Mouse (Mus musculus) liver (tissue): ENCODE measurements around the gene Enam.
"Not testable (repeated sequence)": the region's sequence is repeated elsewhere in the genome, so short reads cannot be mapped to it uniquely, and the experiment has no call there.

Experiments
- DNase-seq: peaks from one replicate; pipeline ENCODE4 v3.0.0-alpha.2; 2020; ENCODE audit warnings: mixed read lengths

Gene Enam

DNA sequence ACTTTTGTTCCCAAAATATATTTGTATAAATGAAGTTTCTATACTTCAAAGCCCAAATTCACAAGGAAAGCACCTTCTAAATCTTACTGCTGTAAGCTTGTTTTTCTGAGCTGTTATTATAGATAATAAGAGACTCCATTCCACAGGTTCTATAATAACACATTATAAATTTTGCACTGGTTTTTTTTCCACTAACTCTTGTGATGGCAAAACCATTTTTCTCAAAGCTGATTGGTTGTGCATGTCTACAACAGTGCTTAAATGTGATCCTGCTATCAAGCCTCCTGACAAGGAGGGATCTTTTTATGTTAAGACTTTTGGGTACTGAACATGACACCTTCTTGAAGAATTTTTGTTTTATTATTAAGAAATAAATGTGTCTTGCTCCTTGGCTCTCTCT is at the start of gene Enam:
Gene Enam (plus strand): TSS at position 301 of the 400 bp plus-strand sequence.
- no peak for DNase-seq

DNA sequence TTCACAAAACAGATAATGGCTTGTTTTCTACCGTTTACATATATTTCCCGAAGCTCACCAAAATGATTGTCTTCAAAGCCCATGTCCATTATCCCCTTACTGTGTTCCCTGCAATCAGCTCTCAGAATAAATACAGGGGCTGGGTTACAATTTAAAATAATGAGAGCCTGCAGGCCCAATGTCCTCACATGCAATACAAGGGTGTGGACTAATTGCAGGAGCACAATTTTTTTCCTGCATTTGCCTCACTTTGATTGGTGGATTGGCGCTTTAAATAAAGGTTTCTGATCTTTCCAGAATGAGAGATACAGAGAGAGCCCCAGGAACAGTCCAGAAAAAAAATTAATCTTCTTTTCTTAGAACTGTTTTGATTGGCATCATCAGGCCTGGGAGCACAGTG is 32.1 kb upstream of the Enam start, which contains the start of gene Ambn:
Gene Ambn (plus strand): TSS at position 301 of the 400 bp plus-strand sequence.
- no peak for DNase-seq

DNA sequence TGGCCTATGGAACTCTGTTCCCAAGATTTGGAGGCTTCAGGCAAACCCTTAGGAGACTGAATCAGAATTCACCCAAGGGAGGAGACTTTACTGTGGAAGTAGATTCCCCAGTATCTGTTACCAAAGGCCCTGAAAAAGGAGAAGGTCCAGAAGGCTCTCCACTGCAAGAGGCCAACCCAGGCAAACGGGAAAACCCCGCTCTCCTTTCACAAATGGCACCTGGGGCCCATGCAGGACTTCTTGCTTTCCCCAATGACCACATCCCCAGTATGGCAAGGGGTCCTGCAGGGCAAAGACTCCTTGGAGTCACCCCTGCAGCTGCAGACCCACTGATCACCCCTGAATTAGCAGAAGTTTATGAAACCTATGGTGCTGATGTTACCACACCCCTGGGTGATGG is 20.3 kb upstream of the Enam start:
- DNase-seq, result no peak

DNA sequence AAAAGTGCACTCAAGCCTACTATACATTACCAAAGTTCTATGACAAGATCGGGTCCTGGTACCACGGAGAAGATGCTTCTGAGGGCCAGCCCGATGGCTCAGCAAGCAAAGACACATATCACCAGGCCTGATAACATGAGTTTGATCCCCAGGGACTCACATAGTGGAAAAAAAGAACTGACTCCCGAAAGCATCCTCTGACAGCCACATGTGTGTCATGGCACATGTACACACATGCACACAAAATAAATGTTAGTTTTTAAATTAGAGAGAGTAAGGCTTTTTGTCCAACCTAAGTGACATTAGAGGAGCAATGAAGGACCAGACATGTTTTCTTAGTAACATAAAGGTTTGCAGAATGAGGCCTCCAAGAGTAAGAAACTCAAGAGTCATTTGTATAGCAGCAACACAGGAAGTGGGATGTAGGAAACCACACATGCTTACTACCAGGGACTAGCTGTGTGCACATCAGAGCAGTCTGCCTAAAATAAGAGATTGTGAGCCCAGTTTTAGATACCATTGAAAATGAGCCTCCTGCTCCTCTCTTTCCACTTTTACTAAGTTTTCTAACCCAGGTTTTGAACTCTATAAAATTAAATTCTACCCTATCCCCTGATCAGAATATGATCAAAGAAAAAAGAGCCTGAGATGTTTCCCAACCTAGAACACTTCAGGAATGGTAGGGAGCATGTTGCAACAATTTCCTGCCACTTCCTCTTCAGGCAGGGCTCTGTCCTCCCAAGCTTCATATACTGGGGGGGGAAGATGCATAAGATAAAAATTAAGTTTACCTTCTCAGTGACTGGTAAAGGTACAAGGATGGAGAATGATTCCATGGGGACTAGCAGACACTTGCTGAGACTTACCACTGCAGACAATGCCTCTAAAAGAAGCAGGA is 18.7 kb upstream of the Enam start:
- no peak for DNase-seq

GRCm38 (mm10) chr5:88489004-88489403 is 1.2 kb downstream of the Enam start:
- no peak for DNase-seq

DNA sequence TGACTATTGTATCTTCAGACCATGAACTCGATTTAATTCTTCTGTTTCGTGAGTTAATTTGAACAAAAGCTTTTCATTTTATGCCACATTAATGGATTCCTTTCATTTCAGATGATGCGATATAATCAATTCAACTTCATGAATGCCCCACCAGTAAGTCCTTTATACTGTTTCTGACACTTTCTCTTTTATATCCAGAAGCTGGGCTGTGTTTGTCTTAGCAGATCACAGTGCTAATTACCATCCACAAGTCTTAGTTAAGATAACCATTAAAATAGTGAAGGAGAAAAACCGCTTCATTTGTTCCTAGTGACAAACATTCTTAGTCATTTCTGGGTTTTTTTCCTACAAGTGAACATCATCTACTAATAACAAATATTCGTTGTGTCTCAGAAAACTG is 3.3 kb downstream of the Enam start:
- DNase-seq, result no peak

DNA sequence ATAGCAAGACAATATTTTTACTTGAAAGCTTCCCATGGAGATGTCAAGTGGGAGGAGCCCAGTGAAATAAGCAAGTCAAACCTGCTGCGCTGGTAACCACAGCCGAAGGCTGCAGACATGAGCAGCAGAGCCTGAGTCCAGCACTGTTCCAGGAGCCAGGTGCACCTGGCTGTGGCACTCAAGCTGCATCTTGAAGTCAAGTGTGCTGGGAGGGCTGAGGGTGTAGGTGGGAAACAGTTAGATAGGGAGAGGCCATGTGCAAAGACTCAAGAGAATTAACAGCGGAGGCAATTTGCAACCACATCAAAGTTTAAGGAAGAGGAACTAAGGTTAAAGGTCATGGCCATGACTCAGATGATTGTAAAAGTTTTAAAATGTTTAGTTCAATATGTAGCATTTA is 12.0 kb downstream of the Enam start:
- no peak for DNase-seq

DNA sequence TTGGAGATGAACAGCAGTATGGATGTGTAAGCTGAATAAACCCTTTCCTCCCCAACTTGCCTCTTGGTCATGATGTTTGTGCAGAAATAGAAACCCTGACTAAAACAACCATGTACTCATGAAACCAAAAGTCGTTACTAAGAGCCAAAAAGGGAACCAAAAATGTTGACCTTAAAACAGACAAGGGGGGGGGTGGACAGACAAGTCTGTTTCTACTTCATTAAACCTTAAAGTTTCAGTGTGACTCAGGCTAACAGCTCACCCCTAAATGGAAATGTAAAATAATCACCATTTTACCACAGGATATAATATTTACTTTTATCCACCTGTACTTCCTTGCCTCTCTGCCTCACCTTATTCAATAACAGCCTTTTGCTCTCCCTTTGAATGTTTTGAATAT is 20.8 kb downstream of the Enam start:
- DNase-seq, result no peak

- DNase-seq, result no peak
These were observed 21.2 kb downstream of the Enam start for GRCm38 (mm10) chr5:88508990-88509389.

DNA sequence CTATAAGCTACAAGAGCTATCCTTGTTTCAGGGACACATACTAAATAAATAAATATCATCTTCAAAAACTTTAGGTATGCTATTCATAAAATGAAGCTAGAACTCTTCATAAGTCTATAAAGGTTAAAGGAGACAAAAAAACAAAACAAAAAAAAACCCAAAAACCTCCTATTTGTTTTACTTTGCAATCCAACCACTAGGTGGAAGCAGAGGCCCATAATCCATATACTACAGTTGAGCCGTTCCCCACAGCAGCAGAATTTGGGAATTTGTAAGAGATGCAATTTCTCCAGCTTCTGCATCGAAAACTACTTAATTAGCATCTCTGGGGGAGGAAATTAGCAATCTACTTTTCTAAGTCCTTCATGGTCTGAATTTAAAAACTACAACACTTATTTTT is 31.5 kb downstream of the Enam start:
- no peak for DNase-seq

- no peak for DNase-seq
These were observed 39.9 kb downstream of the Enam start, which contains the start of gene Jchain for GRCm38 (mm10) chr5:88527657-88528056. Gene Jchain (minus strand): TSS chr5:88527891.

DNA sequence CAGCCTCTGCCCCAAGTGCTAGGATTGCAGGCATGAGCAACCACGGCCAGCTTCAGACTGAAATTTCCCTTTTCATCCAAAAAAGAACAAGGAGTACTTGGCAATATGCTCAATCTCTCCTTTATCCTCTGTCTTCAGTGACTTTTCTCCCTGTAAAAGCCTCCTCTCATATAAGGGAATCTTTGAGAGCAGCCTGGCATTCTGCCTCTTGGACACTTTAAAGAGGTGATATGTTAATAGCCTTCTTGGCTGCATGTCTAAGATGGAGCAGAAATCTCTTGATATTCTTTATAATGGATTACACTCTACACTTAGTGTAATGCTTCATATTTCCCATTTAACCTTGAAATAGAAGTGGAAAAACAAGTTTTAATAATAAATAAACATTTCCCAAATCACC is 43.1 kb downstream of the Enam start:
- DNase-seq, result no peak

DNA sequence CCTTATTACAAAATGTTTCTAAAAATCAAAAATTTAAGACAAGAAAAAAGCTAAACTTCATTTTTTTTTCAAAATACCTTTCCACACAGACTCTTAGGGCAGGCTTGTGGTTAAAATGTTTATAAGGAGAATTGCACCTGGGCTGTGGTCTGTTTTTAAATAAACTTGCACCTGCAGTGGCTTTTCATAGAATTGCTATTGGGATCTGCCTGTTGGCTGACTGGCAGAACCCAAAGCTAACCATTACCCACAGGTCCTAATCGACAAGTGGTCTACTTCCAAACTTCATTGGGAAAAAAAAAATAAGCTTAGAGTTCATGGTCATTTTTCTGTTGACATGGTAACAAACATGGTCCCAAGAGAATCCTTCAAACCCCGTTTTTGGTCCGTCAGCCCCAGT is 46.9 kb downstream of the Enam start:
- no peak for DNase-seq

- no peak for DNase-seq
These were observed 53.1 kb downstream of the Enam start for GRCm38 (mm10) chr5:88540845-88541244.

DNA sequence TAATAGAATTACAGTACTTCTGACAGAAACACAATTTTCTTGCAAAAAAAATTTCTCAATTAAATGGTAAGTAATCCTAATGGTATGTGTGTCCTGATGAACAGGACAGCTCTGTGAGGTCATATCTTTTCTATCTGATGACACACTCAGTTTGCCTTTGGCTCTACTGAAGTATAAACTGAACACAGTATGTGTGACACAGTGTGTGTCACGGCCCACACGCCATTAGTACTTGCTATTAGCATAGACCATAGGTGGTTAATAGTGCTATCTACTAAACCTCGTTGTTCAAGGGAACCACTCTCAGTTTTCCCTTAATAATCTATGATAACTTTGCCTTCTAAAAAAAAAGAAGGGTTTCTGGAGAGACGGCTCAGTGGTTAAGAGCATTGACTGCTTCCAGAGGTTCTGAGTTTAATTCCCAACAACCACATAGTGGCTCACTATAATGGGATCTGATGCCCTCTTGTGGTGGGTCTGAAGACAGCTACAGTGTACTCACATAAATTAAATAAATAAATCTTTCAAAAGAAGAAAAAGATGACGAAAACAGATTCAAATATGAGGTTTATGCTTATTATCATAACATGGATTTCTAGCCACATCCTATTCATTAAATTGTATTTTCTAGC is 55.0 kb downstream of the Enam start:
- no peak for DNase-seq

DNA sequence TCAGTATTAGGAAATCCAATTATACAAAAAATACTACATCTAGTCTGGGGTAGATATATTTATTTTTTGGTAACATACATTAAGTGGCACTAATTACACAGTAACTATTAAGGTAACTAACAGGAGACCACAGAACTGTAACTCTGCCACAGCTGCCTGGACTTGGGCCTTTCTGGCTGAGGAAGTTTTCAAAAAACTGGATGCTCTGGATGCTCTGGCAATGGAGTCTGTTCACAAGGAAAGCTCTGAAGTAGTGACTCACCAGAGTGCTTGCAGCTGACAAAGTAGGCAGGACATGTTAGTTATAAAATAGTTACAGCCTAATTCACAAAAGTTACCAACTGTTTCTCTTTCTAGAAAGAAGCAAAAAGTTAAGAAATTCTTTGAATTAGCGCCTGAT is 56.6 kb downstream of the Enam start:
- not testable (repeated sequence) for DNase-seq

GRCm38 (mm10) chr5:88545536-88545935 is 57.8 kb downstream of the Enam start:
- DNase-seq, result no peak

- no peak for DNase-seq
These were observed 65.7 kb downstream of the Enam start for GRCm38 (mm10) chr5:88553271-88554085.

GRCm38 (mm10) chr5:88554086-88554886 is 66.5 kb downstream of the Enam start, which contains the start of gene Utp3:
Gene Utp3 (plus strand): TSS chr5:88554462.
- peak; percentile 94 for DNase-seq
